Mouse (Mus musculus) small intestine, adult 2 months (tissue): ENCODE measurements at regions not wholly inside any gene's neighbourhood (a gene's known extent, or its start where the extent isn't known, plus 50 kb on each side); places are given as distances from the start of the nearest gene placed in this dataset.

ENCODE experiments used
- H3K27ac ChIP-seq: fragments of 200-500 bp; 2 replicates; pipeline ENCODE4 v1.5.1; 2012; ENCODE audit warnings: low read depth, low read length, control low read depth, inconsistent platforms; ENCODE audit not compliant: insufficient read depth
- H3K27me3 ChIP-seq: fragments of 200-500 bp; 2 replicates; pipeline ENCODE4 v1.6.1; 2012; ENCODE audit warnings: mild to moderate bottlenecking, moderate library complexity, low read length, inconsistent platforms; ENCODE audit not compliant: control insufficient read depth, insufficient read depth
- H3K36me3 ChIP-seq: fragments of 200-500 bp; 2 replicates; pipeline ENCODE4 v1.6.1; 2012; ENCODE audit warnings: mild to moderate bottlenecking, low read length, control low read depth, inconsistent platforms; ENCODE audit not compliant: control insufficient read depth, insufficient read depth
- H3K4me1 ChIP-seq: fragments of 200-500 bp; 2 replicates; pipeline ENCODE4 v1.6.1; 2012; ENCODE audit warnings: low read length, inconsistent platforms, mixed read lengths; ENCODE audit not compliant: control insufficient read depth, insufficient read depth, insufficient read length
- H3K4me3 ChIP-seq: fragments of 200-500 bp; 2 replicates; pipeline ENCODE4 v1.5.1; 2012; ENCODE audit warnings: low read depth, mild to moderate bottlenecking, control low read depth, inconsistent platforms, low read length, moderate library complexity
- CTCF ChIP-seq: fragments of 200-500 bp; IDR thresholded peaks from 2 replicates; pipeline ENCODE4 v1.5.1; 2012; ENCODE audit warnings: low read depth, mild to moderate bottlenecking, control low read depth, inconsistent platforms, low read length, moderate library complexity, mixed read lengths; ENCODE audit not compliant: insufficient replicate concordance, insufficient read length; ENCODE audit errors: extremely low read depth
- POLR2A ChIP-seq: fragments of 200-500 bp; IDR thresholded peaks from 2 replicates; pipeline ENCODE4 v1.6.1; 2012; ENCODE audit warnings: low read depth, mild to moderate bottlenecking, control low read depth, inconsistent platforms, low read length, moderate library complexity
- WGBS: fragments of 180-500 bp; shearing (Covaris S2); methylation state at CpG from one replicate; pipeline ENCODE4 v1.1.7; 2018; 5-methylcytosine and 5-hydroxymethylcytosine counted together

GRCm38 (mm10) chr13:60002098-60002497 lies 175.1 kb downstream of the Gas1 start:
- no peak for TF ChIP-seq CTCF
- TF ChIP-seq POLR2A, result no peak
- Histone ChIP-seq H3K4me3 (no peak overlapping the region), H3K36me3 (no peaks in the 10 kb centered on the region), H3K27ac (no peak overlapping the region), H3K4me1 (no peaks in the 10 kb centered on the region), H3K27me3 (no peaks in the 10 kb centered on the region)
- 91% methylated on average over 8 of the region's 8 CpGs for WGBS

GRCm38 (mm10) chr13:60001637-60002036 lies 175.5 kb downstream of the Gas1 start:
- TF ChIP-seq POLR2A (no peak), CTCF (no peak)
- no peaks in the 10 kb centered on the region for H3K4me1 ChIP-seq
- no peaks in the 10 kb centered on the region for H3K27me3 ChIP-seq
- WGBS, result 74% methylated on average over 4 of the region's 4 CpGs
- H3K4me3 ChIP-seq, result no peak overlapping the region
- no peak overlapping the region for H3K27ac ChIP-seq
- no peaks in the 10 kb centered on the region for H3K36me3 ChIP-seq

GRCm38 (mm10) chr13:60000618-60001347 lies 176.4 kb downstream of the Gas1 start:
- no peak overlapping the region for H3K27ac ChIP-seq
- H3K4me1 ChIP-seq, result no peaks in the 10 kb centered on the region
- no peak overlapping the region for H3K4me3 ChIP-seq
- no peaks in the 10 kb centered on the region for H3K27me3 ChIP-seq
- 42% methylated on average over 8 of the region's 8 CpGs for WGBS
- H3K36me3 ChIP-seq, result no peaks in the 10 kb centered on the region
- TF ChIP-seq POLR2A, result no peak
- no peak for TF ChIP-seq CTCF

DNA sequence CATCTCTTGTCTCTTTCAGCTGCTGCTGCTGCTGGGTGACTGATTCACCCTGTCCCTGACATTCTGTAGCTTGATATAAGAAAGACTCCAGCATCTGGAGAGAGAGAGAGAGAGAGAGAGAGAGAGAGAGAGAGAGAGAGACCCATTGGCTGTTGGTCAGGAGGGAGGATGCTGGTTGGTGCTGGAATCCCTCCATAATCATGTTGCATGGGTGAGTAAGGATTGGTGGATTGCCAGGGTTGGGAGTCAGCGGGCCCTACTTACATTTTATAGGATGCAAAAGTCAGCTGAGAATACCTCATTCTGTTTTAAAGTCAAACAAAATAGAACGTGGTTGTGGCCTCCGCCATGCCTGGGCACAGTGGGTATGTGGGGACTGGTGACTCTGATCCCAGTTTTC lies 174.5 kb upstream of the Tut7 start:
- no peaks in the 10 kb centered on the region for H3K4me1 ChIP-seq
- no peaks in the 10 kb centered on the region for H3K36me3 ChIP-seq
- no peaks in the 10 kb centered on the region for H3K27me3 ChIP-seq
- WGBS, result 87% methylated on average over 3 of the region's 3 CpGs
- no peak overlapping the region for H3K27ac ChIP-seq
- no peak overlapping the region for H3K4me3 ChIP-seq
- TF ChIP-seq CTCF (no peak), POLR2A (no peak)

DNA sequence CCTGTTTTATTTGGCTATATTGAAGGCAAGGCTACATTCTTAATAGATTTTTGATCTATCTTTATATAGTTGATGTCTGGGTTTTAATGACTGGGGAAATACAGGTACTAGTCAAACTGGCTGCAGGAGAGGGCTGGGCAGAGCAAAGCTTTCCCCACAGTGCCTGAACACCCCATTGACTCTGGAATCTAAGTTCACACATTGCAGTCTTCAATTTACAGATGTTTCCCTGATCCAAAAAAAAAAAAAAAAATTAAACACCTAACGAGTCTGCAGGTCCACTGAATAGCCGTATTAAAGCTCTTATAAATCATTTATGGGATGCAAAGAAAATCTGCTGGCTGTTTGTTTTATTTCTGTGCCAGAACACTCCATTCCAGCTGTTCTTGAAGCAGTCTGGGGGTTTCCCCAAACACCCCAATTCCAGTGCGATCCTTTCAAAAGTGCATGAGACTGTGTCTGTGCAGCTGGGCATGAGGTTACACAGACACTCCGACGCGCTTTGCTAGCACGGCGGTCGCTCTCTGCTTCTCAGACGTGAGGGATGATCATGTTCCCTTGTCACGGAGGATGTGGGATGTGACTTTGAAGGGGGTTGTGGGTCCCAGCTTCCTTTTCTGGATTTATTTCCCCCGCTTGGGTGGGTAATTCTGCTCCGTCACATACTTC lies 173.3 kb upstream of the Tut7 start:
- Histone ChIP-seq H3K36me3 (no peaks in the 10 kb centered on the region), H3K27ac (no peak overlapping the region), H3K4me3 (no peak overlapping the region), H3K27me3 (no peaks in the 10 kb centered on the region), H3K4me1 (no peaks in the 10 kb centered on the region)
- 78% methylated on average over 13 of the region's 13 CpGs for WGBS
- TF ChIP-seq CTCF, result no peak
- no peak for TF ChIP-seq POLR2A

DNA sequence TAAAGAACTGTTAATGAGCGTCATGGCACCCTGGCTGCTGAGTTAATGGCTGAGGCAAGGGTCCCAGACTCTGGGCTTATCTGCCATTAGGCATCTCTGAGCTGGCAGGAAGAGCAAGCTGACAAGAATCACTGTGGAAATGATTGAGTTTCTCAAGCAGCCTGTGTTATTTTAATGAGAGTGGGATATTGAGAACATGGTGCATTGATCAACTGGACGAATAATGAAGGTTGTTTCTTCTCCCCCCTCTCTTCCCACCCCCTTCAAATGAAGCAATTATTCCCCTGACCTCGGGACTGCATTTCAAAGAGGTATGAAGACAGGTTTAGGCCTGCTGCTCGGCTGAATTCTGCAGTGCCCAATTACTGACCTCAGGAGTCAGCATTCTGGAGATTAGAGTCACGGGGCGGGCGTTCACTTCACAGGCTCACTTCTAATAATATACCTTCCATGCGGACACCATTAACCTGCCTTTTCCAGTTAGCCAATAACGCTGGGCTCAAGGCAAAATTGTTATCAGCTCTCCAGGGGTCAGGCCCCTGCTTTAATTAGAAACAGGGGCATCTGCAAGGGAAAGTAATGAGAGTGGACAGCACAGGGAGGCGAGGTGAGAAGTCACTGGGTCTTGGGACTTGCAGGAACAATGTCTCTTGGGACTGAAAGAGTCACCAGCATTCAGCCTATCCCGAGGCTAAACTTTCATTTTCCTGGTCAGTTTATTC lies 170.0 kb upstream of the Tut7 start:
- H3K4me3 ChIP-seq, result no peak overlapping the region
- no peaks in the 10 kb centered on the region for H3K4me1 ChIP-seq
- no peak overlapping the region for H3K27ac ChIP-seq
- H3K27me3 ChIP-seq, result no peaks in the 10 kb centered on the region
- TF ChIP-seq CTCF (no peak), POLR2A (no peak)
- WGBS, result 64% methylated on average over 11 of the region's 11 CpGs
- H3K36me3 ChIP-seq, result no peaks in the 10 kb centered on the region

DNA sequence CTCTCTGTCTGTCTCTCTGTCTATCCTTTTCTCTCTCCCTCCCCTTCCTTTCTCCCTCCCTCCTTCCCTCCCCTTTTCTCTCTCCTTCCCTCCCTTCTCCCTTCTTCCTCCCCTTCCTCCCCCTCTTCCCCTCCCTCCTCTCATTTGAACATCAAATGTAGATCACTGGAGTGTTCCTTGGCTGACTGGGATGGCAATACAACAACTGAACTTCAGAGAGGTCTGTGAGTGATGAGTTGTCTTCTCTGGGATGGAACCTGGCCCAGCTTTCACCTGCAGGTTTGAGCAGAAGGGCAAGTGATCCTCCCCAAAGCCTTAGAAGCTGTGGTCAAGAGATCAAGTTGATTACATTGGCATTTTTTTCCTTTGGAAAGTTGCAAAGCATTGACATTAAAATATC lies 169.4 kb upstream of the Tut7 start:
- Histone ChIP-seq H3K4me1 (no peaks in the 10 kb centered on the region), H3K4me3 (no peak overlapping the region), H3K27me3 (no peaks in the 10 kb centered on the region), H3K36me3 (no peaks in the 10 kb centered on the region), H3K27ac (no peak overlapping the region)
- TF ChIP-seq POLR2A, result no peak
- TF ChIP-seq CTCF, result no peak
